Mouse (Mus musculus) stomach, embryonic 16.5 days (tissue): ENCODE results near the gene Auts2. TPM values are rescaled to one million over a fixed set of nuclear protein-coding genes. Genes with fewer than 3 reads are reported as not detected.

ENCODE experiments used
- ATAC-seq: fragments of 200-750 bp; cut with Nextera tagmentation; 2 replicates; pipeline ENCODE4 v1.8.0; 2017; ENCODE audit warnings: moderate number of reproducible peaks, moderate TSS enrichment; ENCODE audit not compliant: insufficient read depth, low FRiP score
- H3K27ac ChIP-seq: fragments of 300-500 bp; sonication (generic); 2 replicates; pipeline ENCODE4 v1.5.1; 2014; ENCODE audit warnings: low read length
- H3K27me3 ChIP-seq: fragments of 300-500 bp; sonication (generic); 2 replicates; pipeline ENCODE4 v1.6.1; 2014; ENCODE audit warnings: low read length, control low read depth, mixed read lengths; ENCODE audit not compliant: control insufficient read depth, insufficient read depth
- H3K36me3 ChIP-seq: fragments of 300-500 bp; sonication (generic); 2 replicates; pipeline ENCODE4 v1.6.1; 2014; ENCODE audit warnings: low read length; ENCODE audit not compliant: control insufficient read depth, insufficient read depth
- H3K4me1 ChIP-seq: fragments of 300-500 bp; sonication (generic); 2 replicates; pipeline ENCODE4 v1.6.1; 2014; ENCODE audit warnings: low read length, control low read depth, mixed read lengths; ENCODE audit not compliant: control insufficient read depth, insufficient read depth
- H3K4me2 ChIP-seq: fragments of 300-500 bp; sonication (generic); 2 replicates; pipeline ENCODE4 v1.6.1; 2014; ENCODE audit warnings: low read depth, low read length, mixed read lengths
- H3K4me3 ChIP-seq: fragments of 300-500 bp; sonication (generic); replicated peaks from 2 replicates; pipeline ENCODE4 v1.5.1; 2014; ENCODE audit warnings: mild to moderate bottlenecking, low read length
- H3K9ac ChIP-seq: fragments of 300-500 bp; sonication (generic); 2 replicates; pipeline ENCODE4 v1.6.1; 2014; ENCODE audit warnings: low read length
- H3K9me3 ChIP-seq: fragments of 300-500 bp; sonication (generic); replicated peaks from 2 replicates; pipeline ENCODE4 v1.6.1; 2016; ENCODE audit warnings: low read length, control low read depth; ENCODE audit not compliant: control insufficient read depth
- WGBS: fragments of 180-500 bp; shearing (Covaris S2); extraction: QIAGEN DNeasy Blood & Tissue Kit; methylation state at CpG from one replicate; pipeline ENCODE4 v1.1.7; 2014; 5-methylcytosine and 5-hydroxymethylcytosine counted together
- polyA plus RNA-seq: library from polyadenylated mRNA; unstranded; fragments of >200 nt; fragmentation: Nextera tagmentation; extraction: Ambion mirVana; gene quantifications from 2 replicates; pipeline ENCODE4 v1.2.1, GENCODE M21; 2015

Gene Auts2
- polyA plus RNA-seq, 1 experiment from 2014 or later = 20.1 TPM

DNA sequence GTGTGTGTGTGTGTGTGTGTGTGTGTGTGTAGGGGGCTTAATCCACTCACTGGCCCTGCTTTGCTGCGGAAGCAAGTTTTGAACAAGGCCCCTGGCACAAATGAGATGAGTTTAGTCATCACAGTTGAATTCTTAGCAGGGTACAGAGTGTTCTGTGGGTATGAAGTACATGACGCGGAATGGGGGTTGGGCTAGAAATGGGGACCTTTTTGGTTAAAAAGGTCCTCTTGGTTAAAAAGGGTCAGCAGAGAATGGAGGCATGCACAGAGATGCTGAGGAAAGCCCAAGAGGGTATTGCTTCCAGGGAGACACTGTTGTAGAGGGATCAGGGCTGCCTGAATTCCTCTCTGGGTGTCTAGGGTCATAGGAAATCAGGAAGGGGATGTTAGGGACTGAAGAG lies 945.6 kb downstream of the Auts2 start:
- Histone ChIP-seq H3K4me1 (peaks cover 6% of the 10 kb centered on the region; the same call in 1 of the 2 replicates), H3K9me3 (no peaks in the 10 kb centered on the region), H3K4me3 (no peak overlapping the region), H3K27me3 (no peaks in the 10 kb centered on the region), H3K27ac (no peak overlapping the region), H3K9ac (no peak overlapping the region), H3K4me2 (no peak overlapping the region), H3K36me3 (no peaks in the 10 kb centered on the region)
- 87% methylated on average over 3 of the region's 3 CpGs for WGBS
- ATAC-seq = no peak

GRCm38 (mm10) chr5:131596591-131596990 lies 946.6 kb downstream of the Auts2 start:
- H3K9me3 ChIP-seq = no peaks in the 10 kb centered on the region
- no peak overlapping the region for H3K9ac ChIP-seq
- H3K4me1 ChIP-seq = peaks cover 6% of the 10 kb centered on the region; the same call in 1 of the 2 replicates
- no peaks in the 10 kb centered on the region for H3K36me3 ChIP-seq
- no peak overlapping the region for H3K4me3 ChIP-seq
- H3K27me3 ChIP-seq = no peaks in the 10 kb centered on the region
- 28% methylated on average over 10 of the region's 10 CpGs for WGBS
- no peak for ATAC-seq
- H3K4me2 ChIP-seq = no peak overlapping the region
- no peak overlapping the region for H3K27ac ChIP-seq

DNA sequence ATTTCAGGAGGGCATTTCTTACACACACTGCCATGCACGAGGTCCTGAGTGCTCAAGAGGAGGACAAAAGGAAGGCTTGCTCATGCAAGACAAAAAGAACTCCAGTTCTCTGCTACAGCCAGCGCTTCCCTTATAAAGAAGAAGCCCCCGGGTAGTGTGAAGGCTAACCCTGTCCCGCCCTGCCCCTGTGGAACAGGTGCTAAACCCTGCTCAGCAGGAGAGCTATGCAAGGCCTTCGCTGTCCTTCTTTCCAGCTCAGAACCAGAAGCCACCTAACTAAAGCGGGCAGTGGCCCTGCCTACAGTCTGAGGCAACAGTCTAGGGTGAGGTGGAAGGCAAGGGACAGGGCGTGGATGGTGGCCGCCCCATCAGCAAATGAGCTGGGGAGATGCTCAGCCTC lies 947.4 kb downstream of the Auts2 start:
- no peak overlapping the region for H3K27ac ChIP-seq
- H3K27me3 ChIP-seq = no peaks in the 10 kb centered on the region
- no peaks in the 10 kb centered on the region for H3K36me3 ChIP-seq
- H3K9me3 ChIP-seq = no peaks in the 10 kb centered on the region
- WGBS = 57% methylated on average over 8 of the region's 8 CpGs
- H3K4me2 ChIP-seq = no peak overlapping the region
- peaks cover 6% of the 10 kb centered on the region; the same call in 1 of the 2 replicates for H3K4me1 ChIP-seq
- no peak for ATAC-seq
- no peak overlapping the region for H3K4me3 ChIP-seq
- H3K9ac ChIP-seq = no peak overlapping the region

GRCm38 (mm10) chr5:131594597-131594996 lies 948.5 kb downstream of the Auts2 start:
- H3K27ac ChIP-seq = no peak overlapping the region
- H3K36me3 ChIP-seq = no peaks in the 10 kb centered on the region
- whole genome bisulfite sequencing = 63% methylated on average over 3 of the region's 3 CpGs
- no peak overlapping the region for H3K9ac ChIP-seq
- no peaks in the 10 kb centered on the region for H3K9me3 ChIP-seq
- no peak for ATAC-seq
- no peaks in the 10 kb centered on the region for H3K4me1 ChIP-seq
- no peaks in the 10 kb centered on the region for H3K27me3 ChIP-seq
- no peak overlapping the region for H3K4me3 ChIP-seq
- H3K4me2 ChIP-seq = no peak overlapping the region

DNA sequence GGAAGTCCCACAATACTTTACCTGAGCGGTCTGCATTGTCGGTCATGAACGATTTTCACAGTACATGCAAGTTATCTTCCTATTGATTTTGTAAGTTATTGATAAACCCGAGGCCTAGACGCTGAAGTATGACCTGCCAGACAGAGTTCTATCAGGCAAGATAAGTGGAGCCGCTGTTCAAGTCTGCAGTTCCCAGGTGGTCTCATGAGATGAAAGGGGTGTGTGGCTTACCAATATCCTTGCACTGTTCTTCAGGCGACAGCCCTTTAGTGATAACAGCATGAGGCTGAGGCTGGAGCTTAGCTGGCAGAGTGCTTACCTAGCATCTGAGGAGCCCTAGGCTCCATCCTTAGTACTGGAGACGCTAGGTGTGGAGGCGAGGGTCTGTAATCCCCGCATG lies 949.9 kb downstream of the Auts2 start:
- Histone ChIP-seq H3K27me3 (no peaks in the 10 kb centered on the region), H3K4me2 (no peak overlapping the region), H3K9me3 (no peaks in the 10 kb centered on the region), H3K4me3 (no peak overlapping the region), H3K27ac (no peak overlapping the region), H3K9ac (no peak overlapping the region), H3K4me1 (no peaks in the 10 kb centered on the region), H3K36me3 (no peaks in the 10 kb centered on the region)
- ATAC-seq = no peak
- 75% methylated on average over 10 of the region's 10 CpGs for WGBS

DNA sequence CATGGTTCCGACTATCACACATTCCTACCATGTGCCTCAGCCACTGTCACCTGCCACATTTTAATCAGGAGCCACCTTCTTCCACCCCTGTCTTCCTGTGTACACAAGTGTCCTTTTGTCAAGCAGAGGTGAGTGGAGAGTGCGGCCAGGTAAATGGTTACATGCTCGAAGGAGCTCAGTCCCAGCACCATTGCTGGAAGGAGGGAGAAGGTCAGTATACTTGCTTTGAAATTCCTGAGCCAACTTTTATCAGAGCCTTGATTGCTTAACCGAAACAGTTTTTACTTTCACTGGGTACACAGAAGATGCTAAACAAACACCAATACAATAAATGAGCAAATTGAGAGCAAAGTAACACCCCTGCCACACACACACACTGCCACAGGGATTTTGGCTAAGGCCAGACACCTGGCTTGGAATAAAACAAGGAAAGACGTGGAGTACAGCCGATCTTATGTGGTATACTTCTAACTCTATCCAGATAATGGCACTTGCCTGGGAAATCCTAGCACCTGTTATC lies 953.1 kb downstream of the Auts2 start:
- 67% methylated on average over 6 of the region's 6 CpGs for WGBS
- H3K9ac ChIP-seq = no peak overlapping the region
- H3K36me3 ChIP-seq = no peaks in the 10 kb centered on the region
- no peaks in the 10 kb centered on the region for H3K9me3 ChIP-seq
- peaks cover 6% of the 10 kb centered on the region for H3K4me1 ChIP-seq
- peak overlapping the region; percentile 51; the same call in 1 of the 2 replicates for H3K27ac ChIP-seq
- peak; percentile 62; the same call in 1 of the 2 replicates for ATAC-seq
- no peak overlapping the region for H3K4me2 ChIP-seq
- no peak overlapping the region for H3K4me3 ChIP-seq
- H3K27me3 ChIP-seq = no peaks in the 10 kb centered on the region

DNA sequence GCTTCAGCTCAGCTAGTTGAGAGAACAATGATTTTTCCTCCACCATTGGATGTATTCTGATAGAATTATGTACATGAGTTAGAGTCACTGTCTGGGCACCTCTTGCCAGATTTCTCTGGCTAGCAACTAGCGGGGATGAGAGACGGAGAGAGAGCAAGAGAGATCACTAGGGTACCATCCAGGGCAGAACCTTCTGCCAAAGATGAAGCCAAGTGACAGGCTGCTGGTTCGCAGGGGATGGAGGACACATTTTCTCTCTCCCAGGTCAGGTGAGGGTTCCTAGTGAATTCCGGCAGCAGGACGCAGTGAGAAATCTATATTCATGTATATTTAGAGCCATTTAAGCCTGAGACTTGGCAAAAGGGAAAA lies 956.8 kb downstream of the Auts2 start:
- peaks cover 12% of the 10 kb centered on the region for H3K4me1 ChIP-seq
- H3K9ac ChIP-seq = no peak overlapping the region
- no peak overlapping the region for H3K4me3 ChIP-seq
- H3K4me2 ChIP-seq = no peak overlapping the region
- no peaks in the 10 kb centered on the region for H3K36me3 ChIP-seq
- WGBS = 60% methylated on average over 5 of the region's 5 CpGs
- ATAC-seq = no peak
- H3K27me3 ChIP-seq = no peaks in the 10 kb centered on the region
- no peaks in the 10 kb centered on the region for H3K9me3 ChIP-seq
- no peak overlapping the region for H3K27ac ChIP-seq

GRCm38 (mm10) chr5:131585684-131586331 lies 957.3 kb downstream of the Auts2 start:
- 27% methylated on average over 26 of the region's 26 CpGs for WGBS
- Histone ChIP-seq H3K36me3 (no peaks in the 10 kb centered on the region), H3K27ac (no peak overlapping the region), H3K4me3 (no peak overlapping the region), H3K9me3 (no peaks in the 10 kb centered on the region), H3K4me2 (peak overlapping the region; percentile 25), H3K4me1 (peaks cover 13% of the 10 kb centered on the region), H3K27me3 (no peaks in the 10 kb centered on the region), H3K9ac (peak overlapping the region; percentile 38; the same call in 1 of the 2 replicates)
- ATAC-seq = peak; percentile 35; the same call in 1 of the 2 replicates

DNA sequence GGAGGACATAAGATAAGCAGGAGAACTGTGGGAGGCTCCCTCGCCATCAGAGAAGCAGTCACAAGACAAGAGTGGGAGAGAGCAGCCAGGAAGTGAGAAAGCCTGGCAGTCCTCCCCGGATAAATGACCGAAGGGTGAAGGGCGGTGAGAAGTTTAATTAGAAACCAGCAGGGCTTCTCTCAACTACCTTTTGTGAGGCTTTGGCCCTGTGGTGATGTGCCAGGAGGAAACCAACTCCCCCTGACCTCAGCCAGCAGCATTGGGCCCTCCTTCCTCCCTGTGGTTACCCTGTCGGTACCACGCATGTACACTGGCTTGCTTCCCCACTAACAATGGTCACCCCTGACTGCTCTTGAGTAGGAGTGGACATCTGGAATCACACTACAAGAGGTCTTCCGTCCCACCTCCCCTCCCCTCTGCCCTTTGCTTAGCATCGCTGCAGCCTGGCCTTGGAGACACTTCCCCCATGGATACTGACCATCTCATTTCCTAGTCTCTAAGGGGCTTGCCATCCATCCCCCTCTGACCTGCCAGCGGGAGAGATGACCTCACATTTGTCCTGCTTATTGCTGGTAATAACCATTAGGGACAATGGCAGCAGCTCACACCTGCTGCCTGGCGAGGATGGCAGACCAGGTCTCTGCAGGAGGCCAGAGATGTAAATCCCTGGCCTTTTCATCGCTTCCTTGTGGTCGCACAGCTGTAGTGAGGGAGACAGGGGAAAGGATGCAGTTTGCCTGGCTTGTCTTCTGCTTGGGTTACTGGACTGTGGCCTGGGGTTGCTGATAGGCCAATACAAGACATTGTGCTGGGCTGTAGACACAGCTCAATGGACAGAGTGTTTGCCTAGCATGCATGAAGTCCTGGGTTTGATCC lies 958.6 kb downstream of the Auts2 start:
- H3K27ac ChIP-seq = no peak overlapping the region
- no peak overlapping the region for H3K4me2 ChIP-seq
- no peak overlapping the region for H3K4me3 ChIP-seq
- H3K27me3 ChIP-seq = no peaks in the 10 kb centered on the region
- no peak for ATAC-seq
- H3K36me3 ChIP-seq = no peaks in the 10 kb centered on the region
- no peak overlapping the region for H3K9ac ChIP-seq
- WGBS = 73% methylated on average over 12 of the region's 12 CpGs
- H3K4me1 ChIP-seq = peaks cover 13% of the 10 kb centered on the region
- H3K9me3 ChIP-seq = no peaks in the 10 kb centered on the region
